Mouse (Mus musculus): ENCODE data around the gene Gm37240. TPM values are rescaled to one million over a fixed set of nuclear protein-coding genes. Genes with fewer than 3 reads are reported as not detected.

Gene Gm37240
- polyA plus RNA-seq, 1 experiment: 0.53 TPM

GRCm38 (mm10) chr3:85516739-85517396, 370.4 kb downstream of the Gm37240 start:
- TF ChIP-seq CTCF (IDR thresholded peaks at IDR 0.05; ENCODE audit: borderline replicate concordance, extremely low read depth, insufficient read depth, insufficient read length) (no peak), POLR2A (IDR thresholded peaks at IDR 0.05; ENCODE audit: borderline replicate concordance, extremely low read depth, insufficient read depth, insufficient read length, poor library complexity, severe bottlenecking) (no peak)
- no peak for DNase-seq (ENCODE audit: low read depth)

- DNase-seq (ENCODE audit: low read depth): no peak
- TF ChIP-seq POLR2A (IDR thresholded peaks at IDR 0.05; ENCODE audit: borderline replicate concordance, extremely low read depth, insufficient read depth, insufficient read length, poor library complexity, severe bottlenecking) (no peak), CTCF (IDR thresholded peaks at IDR 0.05; ENCODE audit: borderline replicate concordance, extremely low read depth, insufficient read depth, insufficient read length) (no peak)
Measured at GRCm38 (mm10) chr3:85514700-85515099, 372.6 kb downstream of the Gm37240 start.

GRCm38 (mm10) chr3:85508717-85509279, 378.5 kb downstream of the Gm37240 start:
- no peak for TF ChIP-seq CTCF (IDR thresholded peaks at IDR 0.05; ENCODE audit: borderline replicate concordance, extremely low read depth, insufficient read depth, insufficient read length)
- TF ChIP-seq POLR2A (IDR thresholded peaks at IDR 0.05; ENCODE audit: borderline replicate concordance, extremely low read depth, insufficient read depth, insufficient read length, poor library complexity, severe bottlenecking): no peak
- no peak for DNase-seq (ENCODE audit: low read depth)

- DNase-seq (ENCODE audit: low read depth): no peak
- TF ChIP-seq CTCF (IDR thresholded peaks at IDR 0.05; ENCODE audit: borderline replicate concordance, extremely low read depth, insufficient read depth, insufficient read length) (no peak), POLR2A (IDR thresholded peaks at IDR 0.05; ENCODE audit: borderline replicate concordance, extremely low read depth, insufficient read depth, insufficient read length, poor library complexity, severe bottlenecking) (no peak)
Measured at GRCm38 (mm10) chr3:85500096-85500495, 387.2 kb downstream of the Gm37240 start.

GRCm38 (mm10) chr3:85496146-85496545, 391.2 kb downstream of the Gm37240 start:
- no peak for TF ChIP-seq POLR2A (IDR thresholded peaks at IDR 0.05; ENCODE audit: borderline replicate concordance, extremely low read depth, insufficient read depth, insufficient read length, poor library complexity, severe bottlenecking)
- TF ChIP-seq CTCF (IDR thresholded peaks at IDR 0.05; ENCODE audit: borderline replicate concordance, extremely low read depth, insufficient read depth, insufficient read length): no peak
- DNase-seq (ENCODE audit: low read depth): peak; percentile 52

- no peak for DNase-seq (ENCODE audit: low read depth)
- no peak for TF ChIP-seq POLR2A (IDR thresholded peaks at IDR 0.05; ENCODE audit: borderline replicate concordance, extremely low read depth, insufficient read depth, insufficient read length, poor library complexity, severe bottlenecking)
- no peak for TF ChIP-seq CTCF (IDR thresholded peaks at IDR 0.05; ENCODE audit: borderline replicate concordance, extremely low read depth, insufficient read depth, insufficient read length)
Measured at GRCm38 (mm10) chr3:85493796-85494195, 393.5 kb downstream of the Gm37240 start.

GRCm38 (mm10) chr3:85490204-85490603, 397.1 kb downstream of the Gm37240 start:
- TF ChIP-seq POLR2A (IDR thresholded peaks at IDR 0.05; ENCODE audit: borderline replicate concordance, extremely low read depth, insufficient read depth, insufficient read length, poor library complexity, severe bottlenecking): no peak
- no peak for TF ChIP-seq CTCF (IDR thresholded peaks at IDR 0.05; ENCODE audit: borderline replicate concordance, extremely low read depth, insufficient read depth, insufficient read length)
- no peak for DNase-seq (ENCODE audit: low read depth)

- no peak for DNase-seq (ENCODE audit: low read depth)
- TF ChIP-seq POLR2A (IDR thresholded peaks at IDR 0.05; ENCODE audit: borderline replicate concordance, extremely low read depth, insufficient read depth, insufficient read length, poor library complexity, severe bottlenecking) (no peak), CTCF (IDR thresholded peaks at IDR 0.05; ENCODE audit: borderline replicate concordance, extremely low read depth, insufficient read depth, insufficient read length) (no peak)
Measured at GRCm38 (mm10) chr3:85487379-85487778, 399.9 kb downstream of the Gm37240 start.

GRCm38 (mm10) chr3:85485536-85486190, 401.7 kb downstream of the Gm37240 start:
- DNase-seq (ENCODE audit: low read depth): no peak
- no peak for TF ChIP-seq POLR2A (IDR thresholded peaks at IDR 0.05; ENCODE audit: borderline replicate concordance, extremely low read depth, insufficient read depth, insufficient read length, poor library complexity, severe bottlenecking)
- no peak for TF ChIP-seq CTCF (IDR thresholded peaks at IDR 0.05; ENCODE audit: borderline replicate concordance, extremely low read depth, insufficient read depth, insufficient read length)

GRCm38 (mm10) chr3:85482636-85483035, 404.7 kb downstream of the Gm37240 start:
- DNase-seq (ENCODE audit: low read depth): peak; percentile 35
- TF ChIP-seq POLR2A (IDR thresholded peaks at IDR 0.05; ENCODE audit: borderline replicate concordance, extremely low read depth, insufficient read depth, insufficient read length, poor library complexity, severe bottlenecking): no peak
- TF ChIP-seq CTCF (IDR thresholded peaks at IDR 0.05; ENCODE audit: borderline replicate concordance, extremely low read depth, insufficient read depth, insufficient read length): no peak

GRCm38 (mm10) chr3:85480638-85481037, 406.7 kb downstream of the Gm37240 start:
- no peak for TF ChIP-seq POLR2A (IDR thresholded peaks at IDR 0.05; ENCODE audit: borderline replicate concordance, extremely low read depth, insufficient read depth, insufficient read length, poor library complexity, severe bottlenecking)
- TF ChIP-seq CTCF (IDR thresholded peaks at IDR 0.05; ENCODE audit: borderline replicate concordance, extremely low read depth, insufficient read depth, insufficient read length): peak; percentile 25; the same call in 1 of the 2 replicates
- no peak for DNase-seq (ENCODE audit: low read depth)
